Mouse (Mus musculus) liver, adult (tissue): ENCODE measurements around the gene Olfr1242.

Experiments used
- GATA4 ChIP-seq: IDR thresholded peaks from 2 replicates; pipeline ENCODE4 v1.6.1; 2014; ENCODE audit warnings: mild to moderate bottlenecking, low read length; ENCODE audit not compliant: insufficient replicate concordance

The Olfr1242 gene

DNA sequence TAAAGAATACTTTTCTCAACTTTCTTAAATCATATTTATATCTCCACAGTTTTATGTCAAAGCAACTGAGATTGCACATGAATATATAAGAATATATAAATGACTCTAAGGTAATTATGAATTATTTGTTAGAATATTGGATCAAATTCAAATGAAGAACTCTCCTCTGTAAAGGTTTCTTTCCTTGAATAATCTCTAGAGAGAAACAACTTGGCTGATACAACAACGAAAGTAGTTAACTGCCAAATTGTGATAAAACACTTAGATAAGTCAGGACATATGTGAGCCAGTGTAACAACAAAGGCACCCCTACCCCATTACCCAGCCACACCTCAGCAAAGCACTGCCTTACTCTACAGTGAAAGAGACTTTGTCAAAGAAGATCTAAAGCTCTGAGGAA lies at the start of gene Olfr1242:
Olfr1242 (minus strand) TSS at position 101 of the 400 bp plus-strand sequence.
- no peak for TF ChIP-seq GATA4

DNA sequence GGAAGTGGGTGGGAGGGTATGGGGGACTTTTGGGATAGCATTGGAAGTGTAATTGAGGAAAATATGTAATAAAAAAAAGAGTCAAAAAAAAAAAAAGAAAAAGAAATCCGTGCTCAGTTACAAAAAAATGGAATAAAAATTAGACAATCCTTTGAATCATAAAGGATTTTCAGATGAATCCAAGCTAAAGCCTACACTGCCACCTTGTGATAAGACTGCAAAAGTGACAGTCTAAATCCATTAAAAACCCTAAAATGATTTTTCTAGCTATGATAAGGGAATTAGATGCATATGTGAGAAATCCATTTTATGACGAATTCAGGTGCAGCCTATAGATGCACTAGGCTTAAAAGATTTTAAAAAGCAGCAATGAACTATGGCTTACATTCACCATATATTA lies 46.4 kb upstream of the Olfr1242 start:
- TF ChIP-seq GATA4, result no peak

DNA sequence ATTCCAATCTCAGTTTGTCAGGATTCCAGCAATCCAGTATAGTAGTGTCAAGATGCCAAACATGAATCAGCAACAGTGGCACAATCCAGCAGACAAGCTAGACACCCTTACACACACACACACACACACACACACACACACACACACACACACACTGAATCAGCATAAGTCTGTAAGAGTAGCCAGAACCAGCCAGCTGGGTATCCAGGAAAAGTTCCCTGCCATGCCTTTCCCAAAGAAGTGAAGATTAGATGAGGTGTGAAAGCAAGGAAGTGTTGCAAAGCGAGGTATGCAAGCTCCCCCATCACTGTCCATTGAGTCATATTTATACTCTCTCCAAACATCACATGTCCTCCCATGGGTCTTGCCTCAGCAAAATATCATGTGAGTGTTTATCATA lies 41.8 kb upstream of the Olfr1242 start:
- TF ChIP-seq GATA4, result no peak

DNA sequence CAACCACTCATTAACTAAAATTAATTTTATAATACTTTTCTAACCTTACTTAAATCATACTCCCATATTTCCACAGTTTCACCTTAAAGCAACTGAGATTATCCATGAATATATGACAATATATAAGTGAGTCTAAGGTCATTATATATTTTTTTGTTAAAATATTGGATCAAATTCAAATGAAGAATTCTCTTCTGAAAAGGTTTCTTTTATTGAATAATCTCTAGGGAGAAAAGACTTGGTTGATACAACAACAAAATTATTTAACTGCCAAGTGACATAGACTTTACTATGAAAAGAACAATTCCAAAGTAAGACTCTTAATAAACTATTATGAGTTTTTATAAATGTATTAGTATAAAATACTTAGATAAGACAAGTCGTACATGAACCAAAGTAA lies 33.3 kb upstream of the Olfr1242 start, which contains the start of gene Olfr1243:
Olfr1243 (minus strand) TSS at position 101 of the 400 bp plus-strand sequence.
- no peak for TF ChIP-seq GATA4

DNA sequence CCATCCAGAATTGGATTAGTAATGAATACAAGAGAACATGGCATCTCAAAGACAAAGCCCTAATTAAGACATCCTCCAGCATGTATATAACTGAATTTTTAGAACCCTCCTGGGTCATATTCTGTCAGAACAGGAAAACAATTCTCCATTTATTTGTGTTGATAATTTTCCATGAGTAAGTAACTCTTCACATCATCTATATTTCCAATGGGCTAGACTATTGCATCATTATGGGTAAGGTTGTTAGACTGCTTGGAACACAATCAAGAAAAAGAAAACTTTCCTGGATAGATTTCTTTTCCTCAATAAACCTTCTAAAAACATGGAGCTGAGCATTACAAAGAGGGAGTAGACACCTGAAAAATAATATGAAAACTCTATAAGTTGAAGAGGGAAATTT lies 11.1 kb downstream of the Olfr1242 start, which contains the start of gene Olfr1241:
Olfr1241 (minus strand) TSS at position 101 of the 400 bp plus-strand sequence.
- TF ChIP-seq GATA4, result no peak

DNA sequence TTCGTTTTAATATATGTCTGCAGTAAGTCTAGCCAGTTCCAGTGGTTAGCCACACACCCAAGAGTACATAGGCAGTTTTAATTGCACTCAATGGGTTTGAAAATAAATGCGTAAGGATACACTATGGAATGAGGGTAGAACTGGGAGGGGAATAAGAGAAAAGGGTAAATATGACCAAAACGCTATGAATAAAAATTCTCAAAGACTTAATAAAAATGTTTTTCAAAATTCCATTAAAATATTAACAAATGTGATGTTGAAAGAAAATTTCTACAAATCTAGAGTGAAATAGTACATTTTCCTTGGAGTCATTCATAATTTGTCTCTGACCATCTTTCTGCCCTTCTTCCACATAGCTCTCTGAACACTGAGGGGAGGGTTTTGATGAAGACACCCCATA lies 55.2 kb downstream of the Olfr1242 start, which contains the start of gene Olfr1240:
Olfr1240 (minus strand) TSS at position 101 of the 400 bp plus-strand sequence.
- no peak for TF ChIP-seq GATA4
